Mouse (Mus musculus): Measurements from ENCODE around the gene Cyp2b19.
"Not testable (repeated sequence)": the region's sequence is repeated elsewhere in the genome, so short reads cannot be mapped to it uniquely, and the experiment has no call there.

The Cyp2b19 gene

GRCm38 (mm10) chr7:26756842-26757241 is at the start of gene Cyp2b19:
Cyp2b19 (plus strand) TSS chr7:26757142.
- no peak for DNase-seq (ENCODE audit: low spot score)

- DNase-seq (ENCODE audit: low spot score), result no peak
These were observed 45.9 kb upstream of the Cyp2b19 start for GRCm38 (mm10) chr7:26711061-26711460.

GRCm38 (mm10) chr7:26738940-26739339 is 18.0 kb upstream of the Cyp2b19 start:
- no peak for DNase-seq (ENCODE audit: low spot score)

GRCm38 (mm10) chr7:26743948-26744347 is 13.0 kb upstream of the Cyp2b19 start:
- no peak for DNase-seq (ENCODE audit: low spot score)

- DNase-seq (ENCODE audit: low spot score), result no peak
These were observed 11.5 kb upstream of the Cyp2b19 start for GRCm38 (mm10) chr7:26745486-26745885.

GRCm38 (mm10) chr7:26767084-26767483 is 10.1 kb downstream of the Cyp2b19 start:
- no peak for DNase-seq (ENCODE audit: low spot score)

- no peak for DNase-seq (ENCODE audit: low spot score)
These were observed 13.0 kb downstream of the Cyp2b19 start for GRCm38 (mm10) chr7:26769881-26770470.

- DNase-seq (ENCODE audit: low spot score), result no peak
These were observed 16.1 kb downstream of the Cyp2b19 start for GRCm38 (mm10) chr7:26772866-26773586.

GRCm38 (mm10) chr7:26775866-26776265 is 18.9 kb downstream of the Cyp2b19 start:
- DNase-seq (ENCODE audit: low spot score), result no peak

- DNase-seq (ENCODE audit: low spot score), result no peak
These were observed 20.9 kb downstream of the Cyp2b19 start for GRCm38 (mm10) chr7:26777806-26778205.

GRCm38 (mm10) chr7:26778474-26778873 is 21.5 kb downstream of the Cyp2b19 start:
- peak; percentile 13 for DNase-seq (ENCODE audit: low spot score)

- DNase-seq (ENCODE audit: low spot score), result peak; percentile 6
These were observed 23.0 kb downstream of the Cyp2b19 start for GRCm38 (mm10) chr7:26779799-26780416.

- no peak for DNase-seq (ENCODE audit: low spot score)
These were observed 23.6 kb downstream of the Cyp2b19 start for GRCm38 (mm10) chr7:26780510-26780909.

- no peak for DNase-seq (ENCODE audit: low spot score)
These were observed 24.2 kb downstream of the Cyp2b19 start for GRCm38 (mm10) chr7:26780998-26781766.

GRCm38 (mm10) chr7:26781767-26782131 is 24.8 kb downstream of the Cyp2b19 start:
- DNase-seq (ENCODE audit: low spot score), result no peak

- no peak for DNase-seq (ENCODE audit: low spot score)
These were observed 26.2 kb downstream of the Cyp2b19 start for GRCm38 (mm10) chr7:26783163-26783562.

- DNase-seq (ENCODE audit: low spot score), result not testable (repeated sequence)
These were observed 29.1 kb downstream of the Cyp2b19 start for GRCm38 (mm10) chr7:26786013-26786412.

- no peak for DNase-seq (ENCODE audit: low spot score)
These were observed 33.0 kb downstream of the Cyp2b19 start for GRCm38 (mm10) chr7:26789984-26790383.

GRCm38 (mm10) chr7:26800104-26800503 is 43.2 kb downstream of the Cyp2b19 start:
- peak; percentile 2 for DNase-seq (ENCODE audit: low spot score)

GRCm38 (mm10) chr7:26800996-26801395 is 44.1 kb downstream of the Cyp2b19 start:
- no peak for DNase-seq (ENCODE audit: low spot score)

- no peak for DNase-seq (ENCODE audit: low spot score)
These were observed 51.6 kb downstream of the Cyp2b19 start, which contains the start of gene Cyp2g1 for GRCm38 (mm10) chr7:26808592-26808991. Cyp2g1 (plus strand) TSS chr7:26808892.
